Mouse (Mus musculus) central nervous system, embryonic 14 days (tissue): ENCODE measurements around the gene Arhgap10. TPM values are rescaled to one million over a fixed set of nuclear protein-coding genes. Genes with fewer than 3 reads are reported as not detected.

Experiments used
- polyA plus RNA-seq: library from polyadenylated mRNA; depleted of rRNA; stranded (reverse); fragments of >200 nt; gene quantifications from 2 replicates; pipeline ENCODE4 v1.2.3, GENCODE M21; 2012; rRNA removed

Arhgap10 gene
- polyA plus RNA-seq = 4.3 and 7.1 TPM in 2 replicates

DNA sequence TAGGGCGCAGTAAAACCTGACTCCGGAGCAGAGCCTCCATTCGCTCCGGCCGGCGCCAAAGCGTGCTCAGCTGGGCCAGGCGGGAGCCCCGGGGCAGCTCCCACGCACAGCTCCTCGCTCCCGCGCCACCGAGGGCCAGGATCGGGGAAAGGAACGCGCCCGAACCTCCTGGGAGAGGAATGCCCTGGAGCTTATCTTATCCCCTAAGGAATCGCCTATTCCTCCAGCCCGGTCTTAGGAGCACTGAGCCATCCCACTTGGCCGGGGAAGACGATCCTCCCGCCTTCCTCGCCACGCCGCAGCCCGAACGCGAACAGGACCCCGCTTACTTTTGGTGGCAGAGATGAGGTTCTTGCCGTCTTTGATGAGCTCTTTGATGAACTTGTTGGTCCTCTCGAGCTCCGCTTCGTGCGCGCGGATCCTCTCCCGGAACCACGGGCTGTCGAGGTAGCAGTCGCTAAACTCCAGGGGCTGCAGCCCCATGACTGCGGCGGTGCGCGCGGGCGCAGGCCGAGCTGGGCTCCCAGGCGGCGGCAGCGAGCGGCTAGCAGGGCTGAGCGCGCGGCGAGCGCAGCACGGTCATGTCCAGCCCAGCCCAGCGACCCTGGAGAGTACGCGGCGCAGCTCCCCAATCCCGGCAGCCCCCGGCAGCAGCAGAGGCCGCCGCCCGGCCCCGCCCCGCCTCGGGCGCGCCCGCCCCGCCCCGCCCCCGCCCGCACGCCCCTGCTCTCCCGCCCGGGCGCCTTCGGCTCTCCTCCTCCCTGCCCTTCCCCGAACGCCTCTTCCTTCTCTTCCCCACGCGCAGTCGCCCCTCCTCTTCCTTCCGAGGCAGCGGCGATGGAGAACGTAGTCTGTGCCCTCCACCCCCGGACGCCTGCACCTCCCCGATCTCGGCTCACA, at the start of gene Arhgap10:
Gene Arhgap10 (minus strand): TSS at position 653 of the 900 bp plus-strand sequence.

DNA sequence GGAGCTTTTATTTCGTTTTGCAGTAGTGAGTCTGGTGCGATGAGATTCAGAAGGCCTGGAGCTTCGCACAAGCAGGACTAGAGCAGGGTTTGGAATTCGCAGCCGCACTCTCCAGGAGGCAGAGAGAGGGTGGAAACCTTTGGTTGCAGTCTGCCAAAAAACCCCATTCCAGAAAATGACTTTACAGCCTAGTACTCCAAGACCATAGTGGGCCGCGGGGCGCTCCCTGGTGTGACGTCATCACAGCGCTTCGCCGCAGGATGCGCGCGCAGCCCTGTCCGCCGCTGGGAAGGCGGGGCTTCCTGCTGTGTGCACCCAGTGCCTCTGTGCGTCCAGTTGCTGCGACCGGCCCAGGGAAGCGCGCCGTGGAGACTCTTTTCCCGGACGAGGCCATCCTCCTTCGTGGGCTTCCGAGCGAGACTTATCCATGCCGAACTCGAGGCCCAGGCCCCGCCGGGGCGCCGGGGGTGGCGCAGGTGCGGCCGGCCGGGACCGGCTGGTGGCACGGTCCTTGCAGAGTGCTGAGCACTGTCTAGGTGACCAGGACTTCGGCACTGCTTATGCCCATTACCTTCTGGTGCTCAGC, 31.5 kb upstream of the Arhgap10 start, which contains the start of gene Prmt9:
Gene Prmt9 (plus strand): TSS at position 277 of the 586 bp plus-strand sequence.

Other genes starting within 250 kb of the Arhgap10 start
- 21.9 and 22.6 TPM in 2 replicates for gene Prmt9, start 31.4 kb upstream of the Arhgap10 start, polyA plus RNA-seq
- gene Tmem184c, start 92.7 kb upstream of the Arhgap10 start, polyA plus RNA-seq = 47.7 and 54.7 TPM in 2 replicates
- 8.4 and 17.6 TPM in 2 replicates for gene Ednra, start 206.5 kb upstream of the Arhgap10 start, polyA plus RNA-seq